In genomic region chr6:125591652-125592385, GRCm38 (mm10) we compare ENCODE assay signal across 15 mouse cellular contexts. TPM values are rescaled to one million over a fixed set of nuclear protein-coding genes. Genes with fewer than 3 reads are reported as not detected.
A peak's percentile ranks its signal among the peaks of the same experiment; 100 is the strongest.
DNase-seq lines count a peak whose midpoint lies in the region; ATAC-seq and TF ChIP-seq lines count a peak whose summit lies in the region.
"Had no signal": no experiment of that assay in that cellular context is flagged by ENCODE, and none has a peak within 500 bp of the region (broad histone marks: within the 10 kb centered on the region; RNA-seq: fewer than 3 reads in every experiment).

No protein-coding gene starts in this region.

- DNase-seq in lung, adult 18-20 months: peak; percentile 45 to 68
- no peak for DNase-seq in lung, postnatal 14 days
- DNase-seq in R1 (ENCODE audit: low read depth, low spot score): peak; percentile 94
- no peak for DNase-seq in urinary bladder, postnatal 10 days (ENCODE audit: low spot score)
- no peak for DNase-seq in T-cell, adult 2 months (ENCODE audit: low spot score)
- DNase-seq: adrenal gland, postnatal 10 days; cerebellum, adult 9-10 months; embryo, embryonic 11 days; gastrocnemius, postnatal 36 days; left cerebral cortex, postnatal 4 days had no signal

- H3K27ac ChIP-seq in intestine, postnatal 0 days (ENCODE audit: low read depth, low read length): peak overlapping the region; percentile 57; the same call in 1 of the 2 replicates
- H3K27ac ChIP-seq in small intestine, adult 2 months (ENCODE audit: insufficient read depth, low read depth, low read length): peak overlapping the region; percentile 62
- H3K27ac ChIP-seq: macrophage; neural tube, embryonic 15.5 days had no signal

- H3K9ac ChIP-seq in intestine, postnatal 0 days (ENCODE audit: low read depth, low read length): no peak overlapping the region
- H3K9ac ChIP-seq: neural tube, embryonic 15.5 days had no signal

- no peak for TF ChIP-seq CTCF in intestine, postnatal 0 days (IDR thresholded peaks at IDR 0.05; ENCODE audit: low read depth)
- TF ChIP-seq CTCF in small intestine, adult 2 months (IDR thresholded peaks at IDR 0.05; ENCODE audit: extremely low read depth, insufficient read length, insufficient replicate concordance, low read depth, low read length): no peak

- H3K36me3 ChIP-seq in intestine, postnatal 0 days (ENCODE audit: control insufficient read depth, insufficient read depth): no peaks in the 10 kb centered on the region
- H3K36me3 ChIP-seq in small intestine, adult 2 months (ENCODE audit: control insufficient read depth, insufficient read depth, low read length): no peaks in the 10 kb centered on the region
- H3K36me3 ChIP-seq: neural tube, embryonic 15.5 days had no signal

- no peak for TF ChIP-seq POLR2A in small intestine, adult 2 months (IDR thresholded peaks at IDR 0.05; ENCODE audit: low read depth, low read length)

- H3K4me2 ChIP-seq in intestine, postnatal 0 days (replicated peaks; ENCODE audit: low read depth): 0 out of 2 replicates have a peak overlapping the region, but pooled peaks have one; percentile 13
- H3K4me2 ChIP-seq: neural tube, embryonic 15.5 days had no signal

- H3K4me3 ChIP-seq in intestine, postnatal 0 days (ENCODE audit: low read depth, low read length): no peak overlapping the region
- no peak overlapping the region for H3K4me3 ChIP-seq in small intestine, adult 2 months (ENCODE audit: low read depth, low read length)
- H3K4me3 ChIP-seq: neural tube, embryonic 15.5 days had no signal

- WGBS in intestine, postnatal 0 days: 38% methylated on average over 8 of the region's 8 CpGs
- 25% methylated on average over 8 of the region's 8 CpGs for WGBS in small intestine, adult 2 months

- no peaks in the 10 kb centered on the region for H3K9me3 ChIP-seq in intestine, postnatal 0 days (ENCODE audit: control insufficient read depth)
- H3K9me3 ChIP-seq: neural tube, embryonic 15.5 days had no signal

- peak; percentile 86 for ATAC-seq in intestine, postnatal 0 days
- ATAC-seq in megakaryocyte, adult 5-6 weeks (ENCODE audit: poor library complexity, severe bottlenecking): no peak

- no peaks in the 10 kb centered on the region for H3K27me3 ChIP-seq in intestine, postnatal 0 days (replicated peaks; ENCODE audit: control insufficient read depth, insufficient read depth, low read length)
- H3K27me3 ChIP-seq in small intestine, adult 2 months (ENCODE audit: control insufficient read depth, insufficient read depth, low read length): no peaks in the 10 kb centered on the region
- H3K27me3 ChIP-seq: neural tube, embryonic 15.5 days had no signal

- peaks cover 4% of the 10 kb centered on the region; the same call in 1 of the 2 replicates for H3K4me1 ChIP-seq in intestine, postnatal 0 days (replicated peaks; ENCODE audit: control insufficient read depth, insufficient read depth, low read length)
- H3K4me1 ChIP-seq in small intestine, adult 2 months (ENCODE audit: control insufficient read depth, insufficient read depth, insufficient read length, low read length): peaks cover 14% of the 10 kb centered on the region
- H3K4me1 ChIP-seq: neural tube, embryonic 15.5 days had no signal

RNA-seq across cellular contexts. Expression of gene Vwf, which starts 45.2 kb away (rescaled TPM):
- 10.6 and 13.2 TPM in 2 replicates for polyA plus RNA-seq in intestine, postnatal 0 days (2015; fragmentation: Nextera tagmentation; extraction: Ambion mirVana)
- polyA plus RNA-seq in small intestine, adult 2 months (2012; rRNA removed): 24.8 and 64.0 TPM in 2 replicates
- 0.18 and 1.6 TPM in 2 replicates for total RNA-seq in megakaryocyte, adult 5-6 weeks (2015)
- total RNA-seq in megakaryocyte, adult 5-6 weeks (2017): 0.26 and 0.49 TPM in 2 replicates

Comparison
In these comparisons a context has a peak if more than half of its experiments do, and no peak if none do; other contexts are left out.
1. DNase-seq: peak in lung, adult 18-20 months (2 of 2) and R1 (single experiment); none in lung, postnatal 14 days (single experiment), urinary bladder, postnatal 10 days (single experiment) and T-cell, adult 2 months (single experiment).